Mouse (Mus musculus) lung, postnatal 0 days (tissue): Measurements from ENCODE around the gene Creg1. TPM values are rescaled to one million over a fixed set of nuclear protein-coding genes. Genes with fewer than 3 reads are reported as not detected.
A peak's percentile ranks its signal among the peaks of the same experiment; 100 is the strongest.

ENCODE experiments used
- ATAC-seq: fragments of 200-750 bp; cut with Nextera tagmentation; 2 replicates; pipeline ENCODE4 v1.8.0; 2017; ENCODE audit warnings: moderate library complexity
- DNase-seq: peaks from one replicate; pipeline ENCODE4 v3.0.0-alpha.2; 2016; ENCODE audit warnings: low spot score
- H3K27ac ChIP-seq: fragments of 300-500 bp; sonication (generic); 2 replicates; pipeline ENCODE4 v1.5.1; 2014; ENCODE audit warnings: antibody characterized with exemption, mild to moderate bottlenecking, low read length, mixed read lengths
- H3K27me3 ChIP-seq: fragments of 300-500 bp; sonication (generic); replicated peaks from 2 replicates; pipeline ENCODE4 v1.6.1; 2014; ENCODE audit warnings: low read length, mixed read lengths; ENCODE audit not compliant: insufficient read depth
- H3K36me3 ChIP-seq: fragments of 300-500 bp; sonication (generic); 2 replicates; pipeline ENCODE4 v1.6.1; 2014; ENCODE audit warnings: low read length, mixed read lengths; ENCODE audit not compliant: insufficient read depth
- H3K4me1 ChIP-seq: fragments of 300-500 bp; sonication (generic); 2 replicates; pipeline ENCODE4 v1.6.1; 2014; ENCODE audit warnings: antibody characterized with exemption, low read depth, low read length, mixed read lengths; ENCODE audit not compliant: insufficient read depth
- H3K4me2 ChIP-seq: fragments of 300-500 bp; sonication (generic); replicated peaks from 2 replicates; pipeline ENCODE4 v1.6.1; 2014; ENCODE audit warnings: low read depth, mild to moderate bottlenecking, low read length, moderate library complexity, mixed read lengths
- H3K4me3 ChIP-seq: fragments of 300-500 bp; sonication (generic); 2 replicates; pipeline ENCODE4 v1.5.1; 2014; ENCODE audit warnings: low read depth, low read length
- H3K9ac ChIP-seq: fragments of 300-500 bp; sonication (generic); replicated peaks from 2 replicates; pipeline ENCODE4 v1.6.1; 2014; ENCODE audit warnings: low read depth, mild to moderate bottlenecking
- H3K9me3 ChIP-seq: fragments of 300-500 bp; sonication (generic); 2 replicates; pipeline ENCODE4 v1.6.1; 2016; ENCODE audit warnings: low read length, mixed read lengths
- CTCF ChIP-seq: IDR thresholded peaks from 2 replicates; pipeline ENCODE4 v1.5.1; 2016; ENCODE audit warnings: antibody characterized with exemption, mild to moderate bottlenecking
- EP300 ChIP-seq: IDR thresholded peaks from 2 replicates; pipeline ENCODE4 v1.6.1; 2016; ENCODE audit warnings: antibody characterized with exemption, mild to moderate bottlenecking, control low read depth
- WGBS: fragments of 180-500 bp; shearing (Covaris S2); extraction: QIAGEN DNeasy Blood & Tissue Kit; methylation state at CpG from one replicate; pipeline ENCODE4 v1.1.7; 2014; 5-methylcytosine and 5-hydroxymethylcytosine counted together
- polyA plus RNA-seq: library from polyadenylated mRNA; unstranded; fragments of >200 nt; fragmentation: Nextera tagmentation; extraction: Ambion mirVana; gene quantifications from 2 replicates; pipeline ENCODE4 v1.2.1, GENCODE M21; 2015

The Creg1 gene
- polyA plus RNA-seq, 1 experiment from 2014 or later = 148 TPM

DNA sequence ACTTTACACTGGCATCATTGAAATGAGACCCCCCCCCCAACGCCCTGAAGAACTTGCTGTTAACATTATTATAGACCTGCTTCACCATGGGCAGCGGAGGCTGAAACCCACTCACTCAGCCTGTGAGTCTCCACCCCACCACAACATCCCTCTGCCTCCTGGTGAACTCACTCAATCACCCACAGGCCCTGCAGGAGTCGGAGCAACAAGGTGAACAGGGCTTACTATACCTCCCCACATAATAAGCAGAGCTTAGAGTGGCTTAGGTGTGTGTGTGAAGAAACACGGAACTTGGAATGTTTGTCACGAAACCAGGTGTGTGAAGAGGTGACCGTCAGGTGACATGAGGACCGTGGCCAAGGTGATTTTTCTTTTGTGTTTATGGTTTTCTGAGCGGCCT, 21.6 kb upstream of the Creg1 start:
- no peak for TF ChIP-seq CTCF
- TF ChIP-seq EP300 = no peak
- no peak for ATAC-seq
- 74% methylated on average over 8 of the region's 8 CpGs for WGBS
- no peaks in the 10 kb centered on the region for H3K27me3 ChIP-seq
- H3K4me2 ChIP-seq = no peak overlapping the region
- H3K4me1 ChIP-seq = no peaks in the 10 kb centered on the region
- H3K36me3 ChIP-seq = no peaks in the 10 kb centered on the region
- H3K9ac ChIP-seq = no peak overlapping the region
- no peaks in the 10 kb centered on the region for H3K9me3 ChIP-seq
- no peak overlapping the region for H3K4me3 ChIP-seq
- H3K27ac ChIP-seq = no peak overlapping the region
- no peak for DNase-seq

DNA sequence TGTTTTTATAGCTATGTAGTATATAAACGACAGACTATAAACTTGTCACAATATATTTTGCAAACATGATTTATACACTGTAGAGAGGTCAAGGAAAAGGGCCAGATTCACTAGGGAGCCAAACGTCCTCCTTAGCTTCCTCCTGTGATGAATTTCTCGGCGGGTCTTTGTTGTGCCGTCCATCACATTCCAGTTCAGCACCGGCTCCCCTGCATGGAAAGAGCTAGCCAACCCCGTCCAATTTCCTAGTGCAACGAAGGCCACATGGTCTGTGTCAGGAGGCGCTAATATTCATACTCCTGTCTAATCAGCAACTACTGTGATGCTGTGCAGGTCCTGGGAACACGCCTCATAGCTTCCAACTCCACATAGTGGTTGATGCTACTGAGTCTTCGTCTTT, 15.5 kb upstream of the Creg1 start:
- TF ChIP-seq EP300 (no peak), CTCF (no peak)
- no peak for ATAC-seq
- Histone ChIP-seq H3K9me3 (no peaks in the 10 kb centered on the region), H3K27me3 (no peaks in the 10 kb centered on the region), H3K4me1 (0 out of 2 replicates have a peak, but pooled peaks cover 3% of the 10 kb centered on the region), H3K27ac (no peak overlapping the region), H3K4me3 (no peak overlapping the region), H3K36me3 (no peaks in the 10 kb centered on the region), H3K9ac (no peak overlapping the region), H3K4me2 (no peak overlapping the region)
- DNase-seq = no peak
- 30% methylated on average over 11 of the region's 11 CpGs for WGBS

DNA sequence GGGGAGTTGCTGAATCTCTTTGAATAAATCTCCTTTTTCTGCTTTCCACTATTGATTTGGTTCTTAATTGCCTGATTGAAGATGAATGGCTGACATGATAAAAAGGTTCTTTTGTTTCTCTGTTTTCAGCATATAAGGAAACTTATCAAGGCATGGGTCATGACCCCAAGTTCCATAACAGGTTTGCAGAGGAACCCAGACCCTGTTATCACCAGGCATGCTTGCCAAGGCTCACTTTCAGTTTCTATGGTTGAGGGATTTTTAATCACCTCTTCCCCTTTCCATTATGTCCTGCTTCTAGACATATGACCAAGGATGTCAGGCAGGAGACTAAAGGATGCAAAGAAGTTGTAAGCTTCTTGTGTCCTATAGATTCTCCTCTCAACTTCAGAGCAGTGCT, 12.4 kb upstream of the Creg1 start:
- H3K4me2 ChIP-seq = no peak overlapping the region
- DNase-seq (no peak), ATAC-seq (no peak)
- no peak overlapping the region for H3K4me3 ChIP-seq
- 0 out of 2 replicates have a peak, but pooled peaks cover 3% of the 10 kb centered on the region for H3K4me1 ChIP-seq
- H3K27me3 ChIP-seq = no peaks in the 10 kb centered on the region
- no peak overlapping the region for H3K9ac ChIP-seq
- no peaks in the 10 kb centered on the region for H3K9me3 ChIP-seq
- H3K27ac ChIP-seq = no peak overlapping the region
- no peaks in the 10 kb centered on the region for H3K36me3 ChIP-seq
- TF ChIP-seq CTCF = no peak
- no peak for TF ChIP-seq EP300

DNA sequence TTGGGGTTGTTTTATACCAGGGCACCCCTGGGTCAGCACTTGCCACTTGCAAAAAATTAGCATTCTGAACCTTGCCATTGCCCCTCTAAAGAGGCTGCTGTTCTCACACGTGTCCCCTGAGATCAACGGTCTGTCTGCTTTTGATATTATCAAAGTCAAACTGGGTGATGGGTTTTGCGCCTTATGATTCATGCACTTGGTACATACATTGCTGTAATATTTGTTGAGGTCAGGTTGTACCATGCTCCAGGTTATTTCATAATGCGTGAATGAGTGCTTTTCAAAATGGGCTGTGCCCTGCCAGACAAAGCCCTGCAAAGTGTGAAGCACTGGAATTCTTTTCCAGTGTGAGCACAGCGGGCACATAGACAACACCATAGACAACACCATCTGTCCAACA, 11.7 kb upstream of the Creg1 start:
- DNase-seq (peak; percentile 57), ATAC-seq (peak; percentile 79)
- TF ChIP-seq EP300 = peak; percentile 64; the same call in 1 of the 2 replicates
- TF ChIP-seq CTCF = no peak
- no peak overlapping the region for H3K9ac ChIP-seq
- no peaks in the 10 kb centered on the region for H3K27me3 ChIP-seq
- H3K9me3 ChIP-seq = no peaks in the 10 kb centered on the region
- no peak overlapping the region for H3K27ac ChIP-seq
- H3K4me2 ChIP-seq = no peak overlapping the region
- H3K4me1 ChIP-seq = 0 out of 2 replicates have a peak, but pooled peaks cover 3% of the 10 kb centered on the region
- no peak overlapping the region for H3K4me3 ChIP-seq
- 49% methylated on average over 5 of the region's 5 CpGs for WGBS
- H3K36me3 ChIP-seq = no peaks in the 10 kb centered on the region

DNA sequence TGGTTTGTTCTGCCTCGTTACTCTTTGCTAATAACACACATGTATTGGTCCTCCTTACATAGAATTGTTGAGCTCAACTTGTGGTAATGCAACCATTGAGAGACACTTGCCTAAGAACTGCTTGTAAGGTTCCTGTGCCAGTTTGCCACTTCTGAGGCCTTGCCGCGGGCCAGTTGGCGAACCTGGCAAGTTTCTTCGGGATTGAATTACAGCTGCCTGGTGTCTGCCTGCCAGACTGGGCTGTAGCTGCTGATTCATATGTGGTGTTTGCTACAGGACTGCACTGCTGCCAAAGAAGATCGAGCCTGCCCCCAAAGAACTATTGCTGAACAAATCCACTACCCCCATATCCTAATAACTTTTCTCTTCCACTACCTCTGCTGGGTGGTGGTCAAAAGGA, 9.3 kb upstream of the Creg1 start:
- Histone ChIP-seq H3K9me3 (no peaks in the 10 kb centered on the region), H3K27me3 (no peaks in the 10 kb centered on the region), H3K27ac (no peak overlapping the region), H3K4me1 (0 out of 2 replicates have a peak, but pooled peaks cover 3% of the 10 kb centered on the region), H3K9ac (no peak overlapping the region), H3K4me3 (no peak overlapping the region), H3K36me3 (no peaks in the 10 kb centered on the region), H3K4me2 (no peak overlapping the region)
- no peak for ATAC-seq
- no peak for TF ChIP-seq EP300
- no peak for TF ChIP-seq CTCF
- DNase-seq = no peak
- 86% methylated on average over 6 of the region's 6 CpGs for WGBS

DNA sequence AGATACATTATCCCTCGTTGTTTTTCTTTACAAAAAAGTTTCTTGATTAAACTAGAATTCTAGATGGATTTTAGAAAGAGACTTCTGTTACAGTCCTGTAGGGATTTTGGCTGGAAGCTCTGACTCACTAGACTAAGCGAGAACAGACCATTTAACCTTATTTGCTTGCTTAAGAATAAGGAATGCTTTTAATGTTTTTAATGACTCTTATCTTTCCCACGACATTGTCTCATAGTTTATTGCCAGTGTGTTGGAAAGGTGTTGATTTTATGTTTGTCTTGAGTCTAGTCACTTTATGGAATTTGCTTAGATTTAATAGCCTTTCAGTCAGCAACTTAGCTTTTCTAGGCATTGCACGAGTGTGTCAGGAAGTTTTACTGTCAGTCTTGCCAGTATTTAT, 8.4 kb upstream of the Creg1 start:
- Histone ChIP-seq H3K36me3 (no peaks in the 10 kb centered on the region), H3K4me3 (no peak overlapping the region), H3K9me3 (no peaks in the 10 kb centered on the region), H3K27me3 (no peaks in the 10 kb centered on the region), H3K9ac (no peak overlapping the region), H3K27ac (no peak overlapping the region), H3K4me1 (0 out of 2 replicates have a peak, but pooled peaks cover 3% of the 10 kb centered on the region), H3K4me2 (no peak overlapping the region)
- DNase-seq = peak; percentile 8
- TF ChIP-seq CTCF (no peak), EP300 (no peak)
- WGBS = 26% methylated on average over 4 of the region's 4 CpGs
- ATAC-seq = no peak
